Mouse (Mus musculus): ENCODE results near the gene Tmem191c. TPM values are rescaled to one million over a fixed set of nuclear protein-coding genes. Genes with fewer than 3 reads are reported as not detected.

The Tmem191c gene
- polyA plus RNA-seq, 1 experiment from 2014 or later = 7.7 TPM

- 0 out of 2 replicates have a peak overlapping the region, but pooled peaks have one; percentile 19 for H3K27ac ChIP-seq (ENCODE audit: low read depth, low read length)
- WGBS = under 1% methylated on average over 62 of the region's 62 CpGs
- peak overlapping the region; percentile 66 for H3K9ac ChIP-seq (ENCODE audit: low read depth, low read length)
- ATAC-seq (replicated peaks; ENCODE audit: low FRiP score) (peak; percentile 84), DNase-seq (ENCODE audit: low spot score) (peak; percentile 93)
- peak overlapping the region; percentile 70 for H3K4me3 ChIP-seq (ENCODE audit: low read depth, low read length)
- peak overlapping the region; percentile 85 for H3K4me2 ChIP-seq
- H3K27me3 ChIP-seq (replicated peaks; ENCODE audit: control insufficient read depth, insufficient read depth, low read length) = peaks cover 19% of the 10 kb centered on the region
- H3K9me3 ChIP-seq (ENCODE audit: control insufficient read depth, low read length) = no peaks in the 10 kb centered on the region
- peaks cover 16% of the 10 kb centered on the region for H3K4me1 ChIP-seq (replicated peaks; ENCODE audit: control insufficient read depth, insufficient read depth, low read length)
- no peaks in the 10 kb centered on the region; the same call in 1 of the 2 replicates for H3K36me3 ChIP-seq (ENCODE audit: control insufficient read depth, insufficient read depth, low read length)
Measured at GRCm38 (mm10) chr16:17276164-17277151, 581 bp downstream of the Tmem191c start.

GRCm38 (mm10) chr16:17277342-17278211 is 1.7 kb downstream of the Tmem191c start:
- Histone ChIP-seq H3K36me3 (ENCODE audit: control insufficient read depth, insufficient read depth, low read length) (peaks cover 8% of the 10 kb centered on the region; the same call in 1 of the 2 replicates), H3K9ac (ENCODE audit: low read depth, low read length) (no peak overlapping the region), H3K4me1 (replicated peaks; ENCODE audit: control insufficient read depth, insufficient read depth, low read length) (peaks cover 16% of the 10 kb centered on the region), H3K9me3 (ENCODE audit: control insufficient read depth, low read length) (no peaks in the 10 kb centered on the region), H3K27me3 (replicated peaks; ENCODE audit: control insufficient read depth, insufficient read depth, low read length) (peaks cover 19% of the 10 kb centered on the region), H3K4me3 (ENCODE audit: low read depth, low read length) (peak overlapping the region; percentile 70), H3K4me2 (peak overlapping the region; percentile 85), H3K27ac (ENCODE audit: low read depth, low read length) (no peak overlapping the region)
- ATAC-seq (replicated peaks; ENCODE audit: low FRiP score) (0 out of 2 replicates have a peak, but pooled peaks have one; percentile 3), DNase-seq (ENCODE audit: low spot score) (peak; percentile 48)
- 6% methylated on average over 61 of the region's 61 CpGs for WGBS

GRCm38 (mm10) chr16:17280471-17280870 is 4.6 kb downstream of the Tmem191c start:
- no peak overlapping the region for H3K27ac ChIP-seq (ENCODE audit: low read depth, low read length)
- H3K4me2 ChIP-seq = no peak overlapping the region
- ATAC-seq (replicated peaks; ENCODE audit: low FRiP score) = no peak
- H3K9ac ChIP-seq (ENCODE audit: low read depth, low read length) = no peak overlapping the region
- H3K4me3 ChIP-seq (ENCODE audit: low read depth, low read length) = no peak overlapping the region
- no peaks in the 10 kb centered on the region for H3K9me3 ChIP-seq (ENCODE audit: control insufficient read depth, low read length)
- H3K4me1 ChIP-seq (replicated peaks; ENCODE audit: control insufficient read depth, insufficient read depth, low read length) = peaks cover 16% of the 10 kb centered on the region
- no peak for DNase-seq (ENCODE audit: low spot score)
- WGBS = 84% methylated on average over 11 of the region's 11 CpGs
- H3K36me3 ChIP-seq (ENCODE audit: control insufficient read depth, insufficient read depth, low read length) = peaks cover 13% of the 10 kb centered on the region; the same call in 1 of the 2 replicates
- peaks cover 19% of the 10 kb centered on the region for H3K27me3 ChIP-seq (replicated peaks; ENCODE audit: control insufficient read depth, insufficient read depth, low read length)

- Histone ChIP-seq H3K27ac (ENCODE audit: low read depth, low read length) (no peak overlapping the region), H3K9ac (ENCODE audit: low read depth, low read length) (no peak overlapping the region), H3K4me3 (ENCODE audit: low read depth, low read length) (no peak overlapping the region), H3K4me1 (replicated peaks; ENCODE audit: control insufficient read depth, insufficient read depth, low read length) (peaks cover 1% of the 10 kb centered on the region; the same call in 1 of the 2 replicates), H3K4me2 (no peak overlapping the region), H3K36me3 (ENCODE audit: control insufficient read depth, insufficient read depth, low read length) (peaks cover 13% of the 10 kb centered on the region; the same call in 1 of the 2 replicates), H3K9me3 (ENCODE audit: control insufficient read depth, low read length) (no peaks in the 10 kb centered on the region), H3K27me3 (replicated peaks; ENCODE audit: control insufficient read depth, insufficient read depth, low read length) (peaks cover 8% of the 10 kb centered on the region)
- no peak for ATAC-seq (replicated peaks; ENCODE audit: low FRiP score)
- WGBS = 81% methylated on average over 6 of the region's 6 CpGs
- DNase-seq (ENCODE audit: low spot score) = no peak
Measured at GRCm38 (mm10) chr16:17283151-17283550, 7.3 kb downstream of the Tmem191c start.

GRCm38 (mm10) chr16:17287103-17287502 is 11.2 kb downstream of the Tmem191c start:
- no peak overlapping the region for H3K4me2 ChIP-seq
- H3K9me3 ChIP-seq (ENCODE audit: control insufficient read depth, low read length) = no peaks in the 10 kb centered on the region
- peaks cover 10% of the 10 kb centered on the region for H3K36me3 ChIP-seq (ENCODE audit: control insufficient read depth, insufficient read depth, low read length)
- no peak overlapping the region for H3K27ac ChIP-seq (ENCODE audit: low read depth, low read length)
- peak; percentile 26 for DNase-seq (ENCODE audit: low spot score)
- whole genome bisulfite sequencing = 82% methylated on average over 2 of the region's 2 CpGs
- H3K27me3 ChIP-seq (replicated peaks; ENCODE audit: control insufficient read depth, insufficient read depth, low read length) = no peaks in the 10 kb centered on the region
- no peaks in the 10 kb centered on the region for H3K4me1 ChIP-seq (replicated peaks; ENCODE audit: control insufficient read depth, insufficient read depth, low read length)
- H3K9ac ChIP-seq (ENCODE audit: low read depth, low read length) = no peak overlapping the region
- no peak for ATAC-seq (replicated peaks; ENCODE audit: low FRiP score)
- H3K4me3 ChIP-seq (ENCODE audit: low read depth, low read length) = no peak overlapping the region

- Histone ChIP-seq H3K4me1 (replicated peaks; ENCODE audit: control insufficient read depth, insufficient read depth, low read length) (no peaks in the 10 kb centered on the region), H3K4me2 (no peak overlapping the region), H3K9ac (ENCODE audit: low read depth, low read length) (no peak overlapping the region), H3K27me3 (replicated peaks; ENCODE audit: control insufficient read depth, insufficient read depth, low read length) (no peaks in the 10 kb centered on the region), H3K9me3 (ENCODE audit: control insufficient read depth, low read length) (no peaks in the 10 kb centered on the region), H3K36me3 (ENCODE audit: control insufficient read depth, insufficient read depth, low read length) (peaks cover 15% of the 10 kb centered on the region), H3K4me3 (ENCODE audit: low read depth, low read length) (no peak overlapping the region), H3K27ac (ENCODE audit: low read depth, low read length) (no peak overlapping the region)
- ATAC-seq (replicated peaks; ENCODE audit: low FRiP score) = no peak
- WGBS = 95% methylated on average over 2 of the region's 2 CpGs
- no peak for DNase-seq (ENCODE audit: low spot score)
Measured at GRCm38 (mm10) chr16:17291016-17291415, 15.1 kb downstream of the Tmem191c start.

- ATAC-seq (replicated peaks; ENCODE audit: low FRiP score) (no peak), DNase-seq (ENCODE audit: low spot score) (peak; percentile 81)
- WGBS = 3% methylated on average over 2 of the region's 2 CpGs
- H3K27ac ChIP-seq (ENCODE audit: low read depth, low read length) = no peak overlapping the region
- peaks cover 20% of the 10 kb centered on the region for H3K36me3 ChIP-seq (ENCODE audit: control insufficient read depth, insufficient read depth, low read length)
- H3K4me3 ChIP-seq (ENCODE audit: low read depth, low read length) = no peak overlapping the region
- no peak overlapping the region for H3K9ac ChIP-seq (ENCODE audit: low read depth, low read length)
- no peaks in the 10 kb centered on the region for H3K4me1 ChIP-seq (replicated peaks; ENCODE audit: control insufficient read depth, insufficient read depth, low read length)
- no peaks in the 10 kb centered on the region for H3K9me3 ChIP-seq (ENCODE audit: control insufficient read depth, low read length)
- no peak overlapping the region for H3K4me2 ChIP-seq
- H3K27me3 ChIP-seq (replicated peaks; ENCODE audit: control insufficient read depth, insufficient read depth, low read length) = no peaks in the 10 kb centered on the region
Measured at GRCm38 (mm10) chr16:17292751-17293150, 16.9 kb downstream of the Tmem191c start.

- no peak for ATAC-seq (replicated peaks; ENCODE audit: low FRiP score)
- peaks cover 34% of the 10 kb centered on the region for H3K36me3 ChIP-seq (ENCODE audit: control insufficient read depth, insufficient read depth, low read length)
Measured at GRCm38 (mm10) chr16:17300818-17301217, 24.9 kb downstream of the Tmem191c start.

More at GRCm38 (mm10) chr16:17300818-17301217, 24.9 kb downstream of the Tmem191c start:
- Histone ChIP-seq H3K27me3 (replicated peaks; ENCODE audit: control insufficient read depth, insufficient read depth, low read length) (no peaks in the 10 kb centered on the region), H3K4me1 (replicated peaks; ENCODE audit: control insufficient read depth, insufficient read depth, low read length) (no peaks in the 10 kb centered on the region), H3K4me2 (no peak overlapping the region), H3K9ac (ENCODE audit: low read depth, low read length) (no peak overlapping the region), H3K4me3 (ENCODE audit: low read depth, low read length) (no peak overlapping the region), H3K27ac (ENCODE audit: low read depth, low read length) (no peak overlapping the region), H3K9me3 (ENCODE audit: control insufficient read depth, low read length) (no peaks in the 10 kb centered on the region)
- no peak for DNase-seq (ENCODE audit: low spot score)
- WGBS = 86% methylated on average over 3 of the region's 3 CpGs

All from liver, embryonic 11.5 days (tissue).